Mouse (Mus musculus) olfactory bulb, adult 2 months (tissue): ENCODE data around the gene Ttll7. TPM values are rescaled to one million over a fixed set of nuclear protein-coding genes. Genes with fewer than 3 reads are reported as not detected.
A peak's percentile ranks its signal among the peaks of the same experiment; 100 is the strongest.

Experiments
- H3K27ac ChIP-seq: fragments of 200-500 bp; 2 replicates; pipeline ENCODE4 v1.5.1; 2012; ENCODE audit warnings: low read depth, low read length; ENCODE audit not compliant: insufficient read depth
- H3K4me1 ChIP-seq: fragments of 200-500 bp; 2 replicates; pipeline ENCODE4 v1.6.1; 2012; ENCODE audit warnings: low read length; ENCODE audit not compliant: control insufficient read depth, insufficient read depth
- H3K4me3 ChIP-seq: fragments of 200-500 bp; 2 replicates; pipeline ENCODE4 v1.5.1; 2012; ENCODE audit warnings: mild to moderate bottlenecking, low read depth, low read length, moderate library complexity; ENCODE audit not compliant: insufficient read depth
- CTCF ChIP-seq: fragments of 200-500 bp; IDR thresholded peaks from 2 replicates; pipeline ENCODE4 v1.5.1; 2012; ENCODE audit warnings: low read depth, mild to moderate bottlenecking, low read length, moderate library complexity; ENCODE audit not compliant: insufficient read depth
- POLR2A ChIP-seq: fragments of 200-500 bp; IDR thresholded peaks from 2 replicates; pipeline ENCODE4 v1.6.1; 2012; ENCODE audit warnings: mild to moderate bottlenecking, low read depth, low read length, moderate library complexity; ENCODE audit not compliant: insufficient read depth
- WGBS: fragments of 180-500 bp; shearing (Covaris S2); methylation state at CpG from one replicate; pipeline ENCODE4 v1.1.7; 2018; 5-methylcytosine and 5-hydroxymethylcytosine counted together
- polyA plus RNA-seq: library from polyadenylated mRNA; stranded (reverse); fragments of >200 nt; gene quantifications from 2 replicates; pipeline ENCODE4 v1.2.4, GENCODE M21; 2012; ENCODE audit warnings: low replicate concordance; ENCODE audit not compliant: missing spikeins, insufficient read depth, insufficient read length

Ttll7 gene
- 142 TPM in 1 of 2 replicates, not detected in the other for polyA plus RNA-seq

GRCm38 (mm10) chr3:146851966-146852891 lies at the start of gene Ttll7:
Gene Ttll7, plus strand, starts transcription at chr3:146852367.
- peak; percentile 46 for TF ChIP-seq POLR2A
- TF ChIP-seq CTCF = no peak
- WGBS = under 1% methylated on average over 36 of the region's 36 CpGs
- Histone ChIP-seq H3K4me1 (peaks cover 2% of the 10 kb centered on the region; the same call in 1 of the 2 replicates), H3K4me3 (peak within 1 kb of the TSS; percentile 82), H3K27ac (peak within 1 kb of the TSS; percentile 100)

- WGBS = under 1% methylated on average over 60 of the region's 60 CpGs
- H3K27ac ChIP-seq = no peak overlapping the region
- H3K4me1 ChIP-seq = no peaks in the 10 kb centered on the region
- TF ChIP-seq POLR2A = peak; percentile 10; the same call in 1 of the 2 replicates
- TF ChIP-seq CTCF = no peak
- peak overlapping the region; percentile 65 for H3K4me3 ChIP-seq
Observed at GRCm38 (mm10) chr3:146812041-146812878, 39.9 kb upstream of the Ttll7 start.

- peak within 1 kb of the TSS; percentile 89 for H3K27ac ChIP-seq
- WGBS = under 1% methylated on average over 60 of the region's 60 CpGs
- no peaks in the 10 kb centered on the region for H3K4me1 ChIP-seq
- TF ChIP-seq POLR2A (peak; percentile 25; the same call in 1 of the 2 replicates), CTCF (no peak)
- H3K4me3 ChIP-seq = peak within 1 kb of the TSS; percentile 65
Observed at GRCm38 (mm10) chr3:146812901-146813393, 39.2 kb upstream of the Ttll7 start, which contains the start of gene Prkacb. Gene Prkacb, minus strand, starts transcription at chr3:146812990.

- TF ChIP-seq POLR2A (no peak), CTCF (no peak)
- WGBS = 37% methylated on average over 7 of the region's 7 CpGs
- H3K4me1 ChIP-seq = no peaks in the 10 kb centered on the region
- H3K27ac ChIP-seq = peak overlapping the region; percentile 89; the same call in 1 of the 2 replicates
- no peak overlapping the region for H3K4me3 ChIP-seq
Observed at GRCm38 (mm10) chr3:146813624-146814023, 38.5 kb upstream of the Ttll7 start.

- Histone ChIP-seq H3K4me1 (no peaks in the 10 kb centered on the region), H3K4me3 (no peak overlapping the region), H3K27ac (no peak overlapping the region)
- 72% methylated on average over 4 of the region's 4 CpGs for WGBS
- TF ChIP-seq CTCF = no peak
- TF ChIP-seq POLR2A = no peak
Observed at GRCm38 (mm10) chr3:146820718-146821117, 31.4 kb upstream of the Ttll7 start.

GRCm38 (mm10) chr3:146842766-146843165 lies 9.4 kb upstream of the Ttll7 start:
- WGBS = 59% methylated on average over 3 of the region's 3 CpGs
- Histone ChIP-seq H3K4me3 (no peak overlapping the region), H3K27ac (no peak overlapping the region), H3K4me1 (no peaks in the 10 kb centered on the region)
- TF ChIP-seq POLR2A (no peak), CTCF (no peak)

GRCm38 (mm10) chr3:146843470-146843869 lies 8.7 kb upstream of the Ttll7 start:
- TF ChIP-seq CTCF (no peak), POLR2A (no peak)
- Histone ChIP-seq H3K4me3 (no peak overlapping the region), H3K4me1 (no peaks in the 10 kb centered on the region), H3K27ac (no peak overlapping the region)
- WGBS = 49% methylated on average over 6 of the region's 6 CpGs

GRCm38 (mm10) chr3:146846237-146846636 lies 5.9 kb upstream of the Ttll7 start:
- no peak overlapping the region for H3K27ac ChIP-seq
- WGBS = 91% methylated on average over 5 of the region's 5 CpGs
- no peaks in the 10 kb centered on the region for H3K4me1 ChIP-seq
- no peak for TF ChIP-seq POLR2A
- no peak for TF ChIP-seq CTCF
- no peak overlapping the region for H3K4me3 ChIP-seq
